Mouse (Mus musculus) forebrain, embryonic 10.5 days (tissue): ENCODE measurements at regions not wholly inside any gene's neighbourhood (a gene's known extent, or its start where the extent isn't known, plus 50 kb on each side); places are given as distances from the start of the nearest gene placed in this dataset.

ENCODE experiments used
- DNase-seq: peaks from one replicate; pipeline ENCODE4 v3.0.0-alpha.2; 2017; ENCODE audit warnings: low spot score; ENCODE audit errors: extremely low spot score
- H3K27ac ChIP-seq: fragments of 300-500 bp; sonication (generic); 2 replicates; pipeline ENCODE4 v1.5.1; 2016; ENCODE audit warnings: mild to moderate bottlenecking
- H3K27me3 ChIP-seq: fragments of 300-500 bp; sonication (generic); 2 replicates; pipeline ENCODE4 v1.6.1; 2016; ENCODE audit warnings: mild to moderate bottlenecking; ENCODE audit not compliant: poor library complexity, severe bottlenecking
- H3K36me3 ChIP-seq: fragments of 300-500 bp; sonication (generic); replicated peaks from 2 replicates; pipeline ENCODE4 v1.6.1; 2016; ENCODE audit warnings: mild to moderate bottlenecking, moderate library complexity
- H3K4me1 ChIP-seq: fragments of 300-500 bp; sonication (generic); 2 replicates; pipeline ENCODE4 v1.6.1; 2016
- H3K4me3 ChIP-seq: fragments of 300-500 bp; sonication (generic); 2 replicates; pipeline ENCODE4 v1.5.1; 2016; ENCODE audit warnings: mild to moderate bottlenecking, moderate library complexity
- H3K9me3 ChIP-seq: fragments of 300-500 bp; sonication (generic); 2 replicates; pipeline ENCODE4 v1.6.1; 2016; ENCODE audit warnings: mild to moderate bottlenecking, moderate library complexity
- WGBS: fragments of 180-500 bp; shearing (Covaris S2); methylation state at CpG from one replicate; pipeline ENCODE4 v1.1.7; 2016; 5-methylcytosine and 5-hydroxymethylcytosine counted together

DNA sequence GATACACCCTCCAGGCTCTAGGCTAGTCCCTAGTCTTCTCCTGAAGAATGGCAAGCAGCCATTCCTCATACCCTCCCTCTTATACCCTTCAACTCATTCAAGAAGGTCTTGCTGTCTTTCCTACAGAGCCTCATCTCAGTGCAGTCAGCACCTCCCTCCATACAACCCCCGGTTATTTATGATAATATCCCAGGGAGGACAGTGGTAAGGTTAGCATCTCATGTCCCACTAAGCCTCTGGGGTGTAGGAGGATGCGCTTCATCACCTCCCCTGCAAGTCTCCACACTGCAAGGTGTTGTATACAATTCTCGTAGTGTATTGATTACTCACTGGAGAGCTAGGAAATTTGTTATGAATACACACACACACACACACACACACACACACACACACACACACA is 80.2 kb upstream of the Shisa6 start:
- no peaks in the 10 kb centered on the region for H3K9me3 ChIP-seq
- H3K4me3 ChIP-seq: no peak overlapping the region
- no peak for DNase-seq
- no peaks in the 10 kb centered on the region for H3K36me3 ChIP-seq
- no peak overlapping the region for H3K27ac ChIP-seq
- H3K4me1 ChIP-seq: peaks cover 12% of the 10 kb centered on the region
- 91% methylated on average over 3 of the region's 3 CpGs for WGBS
- H3K27me3 ChIP-seq: no peaks in the 10 kb centered on the region

DNA sequence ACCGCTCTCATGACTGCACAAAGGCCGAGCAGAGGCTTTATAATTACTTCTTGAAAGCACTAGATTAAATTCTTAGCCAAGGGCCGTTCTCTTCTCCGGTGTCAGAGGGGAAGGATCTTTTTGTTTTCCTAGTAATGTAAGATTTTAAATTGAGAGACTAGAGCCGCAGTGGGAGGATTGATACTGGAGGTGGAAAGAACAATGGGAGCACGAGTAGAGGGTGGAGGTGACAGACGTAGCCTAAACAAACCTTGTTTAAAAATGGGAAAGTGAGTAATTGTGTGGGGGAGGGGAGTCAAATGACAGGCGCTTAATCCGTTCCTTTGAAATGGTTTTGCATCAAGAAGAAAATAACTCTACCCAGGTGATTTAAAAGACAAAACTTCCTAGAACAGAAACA is 80.9 kb upstream of the Shisa6 start:
- WGBS: 35% methylated on average over 9 of the region's 9 CpGs

DNA sequence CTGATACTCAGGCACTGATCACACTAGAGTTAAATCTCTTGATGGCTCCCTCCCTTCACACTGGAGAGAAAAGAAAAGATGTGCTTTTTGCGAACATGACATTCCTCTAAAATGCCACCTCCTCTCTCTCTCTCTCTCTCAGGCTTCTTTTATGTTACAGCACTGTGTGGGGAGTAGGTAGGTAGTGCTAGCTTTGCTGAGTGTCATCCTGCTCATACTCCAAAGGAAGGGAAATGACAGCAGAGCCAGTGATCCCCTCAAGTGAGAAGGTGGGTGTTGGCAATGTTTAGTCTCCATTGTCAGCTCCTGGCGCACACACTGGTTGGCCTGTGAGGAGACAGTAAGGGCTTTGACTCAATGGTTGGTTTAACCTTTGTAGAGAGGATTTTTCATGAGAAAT is 84.0 kb upstream of the Shisa6 start:
- Histone ChIP-seq H3K9me3 (no peaks in the 10 kb centered on the region), H3K4me1 (peaks cover 12% of the 10 kb centered on the region), H3K27me3 (no peaks in the 10 kb centered on the region), H3K4me3 (no peak overlapping the region), H3K36me3 (no peaks in the 10 kb centered on the region), H3K27ac (no peak overlapping the region)
- 95% methylated on average over 2 of the region's 2 CpGs for WGBS
- DNase-seq: no peak

More for the DNA sequence above, 80.9 kb upstream of the Shisa6 start:
- no peaks in the 10 kb centered on the region for H3K9me3 ChIP-seq
- no peak overlapping the region for H3K4me3 ChIP-seq
- no peaks in the 10 kb centered on the region for H3K36me3 ChIP-seq
- no peaks in the 10 kb centered on the region for H3K27me3 ChIP-seq
- DNase-seq: no peak
- peaks cover 12% of the 10 kb centered on the region for H3K4me1 ChIP-seq
- no peak overlapping the region for H3K27ac ChIP-seq

DNA sequence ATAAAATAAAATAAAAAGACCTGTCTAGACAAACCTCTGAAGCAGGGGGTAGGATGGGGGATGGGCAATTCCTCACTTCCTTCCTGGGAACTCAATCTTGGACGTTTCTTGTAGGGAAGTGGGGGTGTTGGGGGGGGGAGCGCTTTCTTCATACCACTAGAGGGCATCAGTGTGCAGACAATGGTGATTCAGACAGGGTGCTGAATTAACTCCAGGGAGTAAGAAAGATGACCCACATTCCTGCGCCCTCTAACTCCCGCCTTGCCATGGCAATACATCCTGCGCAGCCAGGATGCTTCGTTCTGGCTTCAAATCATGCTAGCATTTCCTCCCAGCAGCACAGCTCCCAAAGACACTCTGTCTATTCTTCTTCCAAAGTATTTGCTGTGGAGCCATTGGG is 87.4 kb upstream of the Shisa6 start:
- no peaks in the 10 kb centered on the region for H3K36me3 ChIP-seq
- H3K4me1 ChIP-seq: peaks cover 4% of the 10 kb centered on the region
- WGBS: 20% methylated on average over 6 of the region's 6 CpGs
- DNase-seq: peak; percentile 23
- H3K9me3 ChIP-seq: no peaks in the 10 kb centered on the region
- no peak overlapping the region for H3K27ac ChIP-seq
- no peak overlapping the region for H3K4me3 ChIP-seq
- H3K27me3 ChIP-seq: no peaks in the 10 kb centered on the region

DNA sequence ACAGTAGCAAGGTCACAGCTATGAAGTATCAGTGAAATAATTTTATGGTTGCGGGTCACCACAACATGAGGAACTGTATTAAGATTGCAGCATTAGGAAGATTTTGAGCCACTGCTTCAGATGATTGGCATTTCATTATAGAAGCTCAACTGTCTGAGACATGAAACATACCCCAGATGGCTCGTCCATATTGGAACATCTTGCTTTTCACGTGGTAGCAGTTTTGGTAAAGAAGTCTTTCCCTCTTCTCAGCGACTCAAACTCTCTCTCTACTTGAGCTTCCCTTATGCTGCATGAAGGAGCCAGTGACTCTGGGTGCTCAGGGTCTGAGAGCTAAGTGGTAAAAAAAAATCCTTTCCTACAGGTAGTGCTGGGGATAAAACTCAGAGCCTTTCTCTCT is 99.7 kb upstream of the Shisa6 start:
- WGBS: 88% methylated on average over 4 of the region's 4 CpGs
- no peaks in the 10 kb centered on the region for H3K9me3 ChIP-seq

DNA sequence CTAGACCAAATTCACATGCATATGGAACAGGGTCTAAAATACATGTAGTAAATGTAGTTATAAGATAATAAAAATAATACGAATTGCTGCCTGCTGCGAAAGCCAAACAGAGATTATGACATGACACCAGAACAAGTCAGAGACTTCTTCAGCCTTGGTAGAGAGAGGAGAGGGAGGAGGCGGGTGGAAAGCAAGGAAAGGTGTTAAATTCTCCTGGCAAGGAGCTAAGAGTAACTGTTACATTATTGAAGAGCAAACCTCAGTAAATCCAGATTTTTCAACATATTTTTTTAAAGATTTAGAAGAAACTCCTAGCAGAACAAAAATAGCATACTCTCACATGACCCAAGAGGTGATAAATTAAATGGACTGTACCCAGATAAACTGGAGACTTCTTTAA is 131.0 kb upstream of the Shisa6 start:
- Histone ChIP-seq H3K9me3 (no peaks in the 10 kb centered on the region), H3K4me3 (no peak overlapping the region), H3K4me1 (no peaks in the 10 kb centered on the region), H3K27ac (no peak overlapping the region), H3K27me3 (no peaks in the 10 kb centered on the region), H3K36me3 (no peaks in the 10 kb centered on the region)
- WGBS: 90% methylated on average over 3 of the region's 3 CpGs
- no peak for DNase-seq

More for the DNA sequence above, 99.7 kb upstream of the Shisa6 start:
- Histone ChIP-seq H3K27me3 (no peaks in the 10 kb centered on the region), H3K27ac (no peak overlapping the region), H3K36me3 (no peaks in the 10 kb centered on the region), H3K4me3 (no peak overlapping the region), H3K4me1 (no peaks in the 10 kb centered on the region)
- DNase-seq: no peak

DNA sequence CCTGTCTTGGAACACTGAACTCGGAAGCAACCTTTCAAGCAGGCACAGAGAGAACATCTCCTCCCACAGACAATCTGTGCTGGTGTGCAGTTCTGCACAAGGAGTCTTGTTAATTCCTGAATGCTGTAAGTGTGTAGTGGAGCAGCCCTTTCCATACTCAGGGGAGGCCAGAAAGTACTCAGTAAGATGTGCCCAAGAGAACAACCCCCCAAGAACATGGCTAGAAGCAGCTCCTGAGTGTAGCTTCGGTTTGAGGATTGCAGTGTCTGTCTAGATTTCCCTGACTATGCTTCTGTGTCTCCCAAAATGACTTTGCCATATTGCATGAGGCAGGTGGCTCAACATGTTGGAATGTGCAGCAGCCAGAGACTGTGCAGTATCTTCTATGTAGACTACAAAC is 148.8 kb upstream of the Shisa6 start:
- no peaks in the 10 kb centered on the region for H3K27me3 ChIP-seq
- H3K9me3 ChIP-seq: no peaks in the 10 kb centered on the region
- H3K27ac ChIP-seq: no peak overlapping the region
- 62% methylated on average over 2 of the region's 2 CpGs for WGBS
- DNase-seq: no peak
- no peaks in the 10 kb centered on the region for H3K36me3 ChIP-seq
- H3K4me1 ChIP-seq: no peaks in the 10 kb centered on the region
- no peak overlapping the region for H3K4me3 ChIP-seq

DNA sequence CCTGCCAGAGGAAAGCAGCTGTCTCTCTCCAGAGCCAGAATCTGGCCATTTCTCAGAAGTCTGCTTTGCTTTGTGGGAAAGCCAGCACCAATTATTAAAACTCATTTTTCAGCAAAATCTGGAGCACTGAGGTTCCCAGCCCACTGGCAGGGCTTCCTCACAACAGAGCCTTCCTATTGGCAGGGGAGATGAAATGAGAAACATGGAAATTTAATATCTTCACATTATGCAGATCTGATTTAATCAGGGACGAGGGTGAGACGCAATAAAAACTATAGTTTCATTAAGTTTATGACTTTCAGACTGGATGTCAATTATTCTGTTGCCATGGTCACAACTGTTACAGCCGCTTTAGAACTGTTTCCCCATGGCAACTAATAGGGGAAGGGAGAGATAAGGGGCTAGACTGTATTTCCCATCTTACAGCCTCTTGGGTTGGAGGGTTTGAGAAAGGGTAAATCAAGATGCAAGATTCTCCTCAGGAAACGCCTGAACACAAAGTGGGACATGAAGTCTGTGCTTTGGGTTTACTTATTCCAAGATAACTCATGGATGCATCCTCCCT is 154.4 kb upstream of the Shisa6 start:
- no peaks in the 10 kb centered on the region for H3K4me1 ChIP-seq
- no peaks in the 10 kb centered on the region for H3K9me3 ChIP-seq
- WGBS: 85% methylated on average over 4 of the region's 4 CpGs
- no peak for DNase-seq
- no peaks in the 10 kb centered on the region for H3K36me3 ChIP-seq
- H3K27ac ChIP-seq: no peak overlapping the region
- H3K4me3 ChIP-seq: no peak overlapping the region
- no peaks in the 10 kb centered on the region for H3K27me3 ChIP-seq

DNA sequence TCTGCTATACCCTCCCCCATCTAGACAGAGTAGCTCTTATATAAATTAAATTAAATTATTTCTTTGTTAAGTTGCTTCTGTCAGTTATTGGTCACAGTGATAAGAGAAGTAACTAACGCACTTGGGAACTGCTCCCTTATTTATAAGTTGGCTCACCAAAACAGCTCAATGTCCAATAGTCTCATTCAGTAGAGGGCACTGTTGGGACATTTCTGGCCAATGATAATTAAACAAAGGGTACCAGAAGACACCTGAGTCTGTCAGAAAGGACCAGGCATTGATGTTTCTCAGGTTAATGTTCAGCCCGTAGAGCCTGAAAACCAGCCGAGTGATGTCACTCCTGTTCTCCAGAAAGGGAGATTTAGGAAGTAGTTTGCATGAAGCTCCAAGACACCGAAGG is 156.1 kb upstream of the Shisa6 start:
- WGBS: 93% methylated on average over 4 of the region's 4 CpGs
- no peaks in the 10 kb centered on the region for H3K9me3 ChIP-seq
- no peaks in the 10 kb centered on the region for H3K4me1 ChIP-seq
- H3K36me3 ChIP-seq: no peaks in the 10 kb centered on the region
- no peak for DNase-seq
- H3K27me3 ChIP-seq: no peaks in the 10 kb centered on the region
- no peak overlapping the region for H3K4me3 ChIP-seq
- H3K27ac ChIP-seq: no peak overlapping the region

DNA sequence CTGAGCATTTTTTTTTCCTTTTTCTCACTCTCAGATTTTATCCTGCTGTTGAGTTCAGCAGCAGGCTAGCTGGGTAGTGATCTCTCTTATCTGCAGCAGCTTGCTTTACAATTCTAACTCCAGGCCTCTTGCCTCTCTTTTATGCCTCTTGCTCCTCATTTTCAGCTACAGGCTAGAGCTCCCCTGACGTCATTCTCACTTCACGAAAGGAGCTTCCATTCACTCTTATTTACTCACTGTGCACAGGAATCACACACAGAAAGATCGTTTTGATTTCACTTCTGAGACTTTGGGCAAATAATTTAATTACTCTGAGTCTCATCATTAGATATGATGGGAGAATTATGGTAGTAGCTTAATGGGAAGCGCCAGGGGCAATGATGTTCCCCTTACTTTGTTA is 158.4 kb upstream of the Shisa6 start:
- no peaks in the 10 kb centered on the region for H3K36me3 ChIP-seq
- 81% methylated on average over 4 of the region's 4 CpGs for WGBS
- no peaks in the 10 kb centered on the region for H3K27me3 ChIP-seq
- no peak overlapping the region for H3K27ac ChIP-seq
- no peaks in the 10 kb centered on the region for H3K9me3 ChIP-seq
- H3K4me1 ChIP-seq: no peaks in the 10 kb centered on the region
- H3K4me3 ChIP-seq: no peak overlapping the region
- no peak for DNase-seq

DNA sequence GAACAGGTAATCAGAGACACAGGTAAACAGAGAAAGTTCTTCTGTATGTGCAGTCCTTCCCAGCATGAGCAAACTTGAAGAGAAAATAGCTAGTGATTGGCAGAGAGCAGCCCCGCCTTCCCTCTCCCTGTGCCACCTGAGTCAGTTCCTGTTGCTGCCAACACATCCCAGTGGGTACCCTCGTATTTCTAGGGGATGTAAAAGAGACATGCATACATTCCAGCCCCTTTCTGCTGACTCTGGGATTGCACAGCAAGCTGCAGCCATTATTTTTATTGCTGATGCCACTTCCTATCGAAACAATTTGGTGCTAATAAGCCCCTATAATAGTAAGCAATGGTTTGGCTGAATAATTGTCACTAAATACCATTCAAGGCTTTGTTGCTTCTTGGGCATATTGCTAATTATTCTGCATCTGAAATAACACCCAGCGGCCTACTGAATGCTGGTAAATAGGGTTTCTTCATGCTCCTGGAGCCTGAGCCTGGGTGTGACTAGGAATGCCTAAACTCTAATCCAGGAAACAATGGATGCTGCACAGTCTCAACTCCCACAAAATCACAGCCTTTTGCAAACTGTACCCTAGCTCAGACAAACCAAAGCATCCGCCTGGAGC is 169.0 kb upstream of the Shisa6 start:
- no peaks in the 10 kb centered on the region for H3K4me1 ChIP-seq
- H3K4me3 ChIP-seq: no peak overlapping the region
- WGBS: 80% methylated on average over 5 of the region's 5 CpGs
- no peak overlapping the region for H3K27ac ChIP-seq
- no peak for DNase-seq
- no peaks in the 10 kb centered on the region for H3K9me3 ChIP-seq
- no peaks in the 10 kb centered on the region for H3K36me3 ChIP-seq
- H3K27me3 ChIP-seq: no peaks in the 10 kb centered on the region

DNA sequence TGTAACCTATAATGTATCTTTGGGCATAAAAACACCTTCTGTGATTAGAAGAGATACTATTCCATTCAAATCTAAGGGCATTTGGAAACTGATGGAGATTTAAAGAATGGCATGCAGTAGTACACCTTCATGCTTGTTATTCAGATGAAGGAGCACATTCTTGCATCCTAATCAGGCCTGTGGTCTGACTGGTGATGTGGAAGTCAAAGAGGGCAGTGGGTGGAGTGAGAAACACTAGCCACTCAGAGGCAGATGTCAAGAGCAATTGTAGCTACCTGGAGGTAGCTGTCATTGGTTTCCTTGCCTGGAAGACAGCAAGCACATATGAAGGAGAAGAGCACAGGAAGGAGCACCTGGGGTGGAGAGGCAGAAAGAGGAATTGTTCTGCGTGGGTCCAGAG is 171.0 kb upstream of the Shisa6 start:
- H3K27ac ChIP-seq: no peak overlapping the region
- no peak overlapping the region for H3K4me3 ChIP-seq
- H3K36me3 ChIP-seq: no peaks in the 10 kb centered on the region
- no peaks in the 10 kb centered on the region for H3K9me3 ChIP-seq
- H3K27me3 ChIP-seq: no peaks in the 10 kb centered on the region
- WGBS: 54% methylated on average over 1 of the region's 1 CpGs
- no peak for DNase-seq
- H3K4me1 ChIP-seq: no peaks in the 10 kb centered on the region

DNA sequence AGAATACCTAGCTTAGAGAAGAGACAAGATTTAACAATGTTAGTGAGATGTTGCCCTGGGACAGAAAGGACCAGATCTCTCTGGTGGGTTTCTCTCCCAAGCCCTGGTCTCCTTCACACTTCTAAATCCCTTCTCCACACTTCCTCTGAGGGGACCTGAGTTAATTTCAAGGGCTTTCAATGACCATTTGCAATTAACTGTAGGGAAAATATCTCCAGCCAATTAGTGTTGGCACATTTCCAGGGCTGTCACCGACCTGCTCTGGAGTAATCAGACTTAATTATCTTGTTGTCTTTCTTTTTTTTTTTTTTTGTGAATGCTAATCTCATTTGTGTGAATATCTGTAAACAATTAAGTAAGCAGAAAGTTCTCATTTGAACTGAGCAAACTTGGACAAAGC is 166.3 kb upstream of the Pirt start:
- no peak overlapping the region for H3K4me3 ChIP-seq
- no peaks in the 10 kb centered on the region for H3K4me1 ChIP-seq
- 76% methylated on average over 1 of the region's 1 CpGs for WGBS
- no peaks in the 10 kb centered on the region for H3K36me3 ChIP-seq
- H3K27ac ChIP-seq: no peak overlapping the region
- DNase-seq: no peak
- H3K27me3 ChIP-seq: no peaks in the 10 kb centered on the region
- H3K9me3 ChIP-seq: no peaks in the 10 kb centered on the region

DNA sequence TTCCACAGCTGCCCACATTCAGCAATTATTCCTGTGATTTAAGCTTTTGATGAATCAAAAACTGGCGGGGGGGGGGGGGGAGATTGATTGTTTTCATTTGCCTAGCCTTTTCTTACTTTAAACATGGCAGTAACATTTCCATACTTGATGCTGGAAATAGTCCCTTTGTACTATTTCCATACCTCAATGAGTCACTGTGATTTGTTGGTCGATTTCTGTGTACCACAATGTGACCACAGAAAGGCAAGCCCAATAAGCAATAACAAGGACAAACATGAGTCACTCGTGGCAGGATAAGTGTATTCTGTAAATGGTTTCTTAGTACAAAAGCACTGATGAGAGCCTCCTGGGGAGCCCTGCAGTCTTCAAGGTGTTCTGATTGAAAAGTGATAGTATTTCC is 121.8 kb upstream of the Pirt start:
- Histone ChIP-seq H3K27me3 (no peaks in the 10 kb centered on the region), H3K9me3 (0 out of 2 replicates have a peak, but pooled peaks cover 3% of the 10 kb centered on the region), H3K4me1 (no peaks in the 10 kb centered on the region), H3K36me3 (no peaks in the 10 kb centered on the region), H3K4me3 (no peak overlapping the region), H3K27ac (no peak overlapping the region)
- DNase-seq: no peak
- WGBS: 62% methylated on average over 3 of the region's 3 CpGs
